Mouse (Mus musculus): ENCODE data around the gene Tapbp.
"Not testable (repeated sequence)": the region's sequence is repeated elsewhere in the genome, so short reads cannot be mapped to it uniquely, and the experiment has no call there.

Tapbp gene

GRCm38 (mm10) chr17:33915671-33916250, at the start of gene Tapbp, which contains the start of gene Zbtb22:
Gene Tapbp, plus strand, starts transcription at chr17:33915899.
Gene Zbtb22, plus strand, starts transcription at chr17:33915904.
- peak; percentile 99 for DNase-seq (ENCODE audit: low read depth, low spot score)

GRCm38 (mm10) chr17:33873537-33873936, 42.2 kb upstream of the Tapbp start, which contains the start of gene Gm7029:
Gene Gm7029, plus strand, starts transcription at chr17:33873837.
- not testable (repeated sequence) for DNase-seq (ENCODE audit: low read depth, low spot score)

DNA sequence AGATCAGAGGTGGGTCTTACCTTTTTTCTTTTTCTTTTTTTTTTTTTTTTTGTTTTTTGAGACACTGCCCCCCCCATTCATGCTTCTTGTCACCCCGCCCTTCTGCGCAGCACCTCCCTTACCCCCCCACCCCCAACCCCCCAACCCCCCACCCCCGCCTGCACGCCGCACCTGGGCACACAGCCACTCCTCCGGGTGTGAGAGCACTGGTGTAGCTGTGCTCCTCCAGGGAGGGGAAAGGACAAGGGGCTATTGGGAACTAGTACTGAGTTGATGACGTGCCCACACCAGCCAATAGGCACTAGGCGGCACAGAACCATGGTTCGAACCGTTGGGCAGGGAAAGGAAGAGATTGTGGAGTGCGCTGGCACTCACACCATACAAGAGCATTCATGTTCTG, 41.3 kb upstream of the Tapbp start:
- DNase-seq (ENCODE audit: low read depth, low spot score) = no peak

DNA sequence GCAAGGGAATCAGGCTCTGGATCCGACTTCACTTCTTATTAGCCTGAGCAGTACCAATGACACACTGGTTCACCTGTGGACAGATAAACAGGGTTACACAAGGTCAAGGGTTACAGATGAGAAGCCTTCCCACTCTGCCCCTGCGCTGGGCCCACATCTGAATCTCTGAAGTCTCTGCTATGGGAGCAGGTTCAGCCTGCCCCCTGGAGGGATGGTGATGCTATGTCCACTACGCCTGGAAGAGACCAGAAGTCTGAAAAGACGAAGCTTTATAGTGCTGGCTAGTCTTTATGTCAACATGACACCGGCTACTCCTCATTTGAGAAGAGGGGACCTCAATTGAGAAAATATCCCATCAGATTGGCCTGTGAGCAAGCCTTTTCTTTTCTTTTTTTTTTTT, 39.9 kb upstream of the Tapbp start:
- peak; percentile 72 for DNase-seq (ENCODE audit: low read depth, low spot score)

GRCm38 (mm10) chr17:33884320-33884719, 31.4 kb upstream of the Tapbp start:
- not testable (repeated sequence) for DNase-seq (ENCODE audit: low read depth, low spot score)

GRCm38 (mm10) chr17:33887802-33888201, 27.9 kb upstream of the Tapbp start:
- DNase-seq (ENCODE audit: low read depth, low spot score) = not testable (repeated sequence)

GRCm38 (mm10) chr17:33888230-33888629, 27.5 kb upstream of the Tapbp start:
- DNase-seq (ENCODE audit: low read depth, low spot score) = not testable (repeated sequence)

GRCm38 (mm10) chr17:33889941-33890532, 25.7 kb upstream of the Tapbp start:
- DNase-seq (ENCODE audit: low read depth, low spot score) = not testable (repeated sequence)

DNA sequence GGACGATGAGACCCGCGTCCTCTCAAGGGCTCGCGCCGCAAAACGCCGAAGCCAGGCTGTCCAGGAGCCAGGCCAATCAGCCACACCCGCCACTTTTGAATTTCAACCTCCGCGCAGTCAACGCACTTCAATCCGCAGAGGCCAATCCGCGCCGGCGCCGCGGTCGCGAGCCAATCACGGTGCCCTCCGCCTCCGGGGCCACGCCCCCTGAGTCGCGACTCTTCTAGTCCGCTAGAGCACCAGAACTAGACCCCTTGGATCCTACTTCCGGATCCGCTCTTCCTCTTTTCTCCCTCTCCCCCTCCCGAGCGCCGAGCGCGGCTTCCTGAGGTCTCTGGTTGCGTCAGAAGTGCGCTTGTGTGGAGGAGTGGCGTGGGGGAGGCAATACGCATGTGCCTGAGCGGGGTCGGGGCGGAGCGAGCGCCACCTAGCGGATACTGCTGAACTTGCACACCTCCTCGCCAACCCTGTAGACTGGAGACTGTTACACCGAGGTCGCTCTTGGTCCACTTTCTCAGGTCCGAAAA, 25.1 kb upstream of the Tapbp start, which contains the start of gene Kifc1:
TSS of gene Kifc1 (minus strand) at position 129 of the 527 bp plus-strand sequence.
- DNase-seq (ENCODE audit: low read depth, low spot score) = peak; percentile 100

- DNase-seq (ENCODE audit: low read depth, low spot score) = no peak
These were observed 24.3 kb upstream of the Tapbp start for GRCm38 (mm10) chr17:33891357-33891756.

- not testable (repeated sequence) for DNase-seq (ENCODE audit: low read depth, low spot score)
These were observed 23.8 kb upstream of the Tapbp start for GRCm38 (mm10) chr17:33891892-33892291.

- DNase-seq (ENCODE audit: low read depth, low spot score) = peak; percentile 95
These were observed 23.3 kb upstream of the Tapbp start for GRCm38 (mm10) chr17:33892429-33892828.

DNA sequence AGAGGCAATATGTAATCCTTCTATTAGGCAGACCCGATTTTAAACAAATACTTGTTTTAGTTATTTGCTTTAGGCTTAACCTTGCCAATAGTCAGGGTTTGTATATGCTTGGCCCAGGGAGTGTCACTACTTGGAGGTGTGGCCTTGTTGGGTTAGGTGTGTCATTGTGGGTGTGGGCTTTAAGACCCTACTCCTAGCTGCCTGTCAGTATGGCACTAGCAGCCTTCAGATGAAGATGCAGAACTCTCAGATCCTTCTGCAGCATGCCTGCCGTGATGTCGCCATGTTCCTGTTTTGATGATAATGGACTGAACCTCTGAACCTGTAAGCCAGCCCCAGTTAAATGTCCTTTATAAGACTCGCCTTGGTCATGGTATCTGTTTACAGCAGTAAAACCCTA, 22.7 kb upstream of the Tapbp start:
- peak; percentile 77 for DNase-seq (ENCODE audit: low read depth, low spot score)

GRCm38 (mm10) chr17:33897114-33897794, 18.4 kb upstream of the Tapbp start:
- peak; percentile 87 for DNase-seq (ENCODE audit: low read depth, low spot score)

GRCm38 (mm10) chr17:33898193-33898592, 17.5 kb upstream of the Tapbp start:
- not testable (repeated sequence) for DNase-seq (ENCODE audit: low read depth, low spot score)

- DNase-seq (ENCODE audit: low read depth, low spot score) = peak; percentile 61
These were observed 16.1 kb upstream of the Tapbp start for GRCm38 (mm10) chr17:33899642-33900041.

GRCm38 (mm10) chr17:33900281-33900988, 15.3 kb upstream of the Tapbp start:
- no peak for DNase-seq (ENCODE audit: low read depth, low spot score)

GRCm38 (mm10) chr17:33900989-33901314, 14.7 kb upstream of the Tapbp start:
- DNase-seq (ENCODE audit: low read depth, low spot score) = peak; percentile 93

DNA sequence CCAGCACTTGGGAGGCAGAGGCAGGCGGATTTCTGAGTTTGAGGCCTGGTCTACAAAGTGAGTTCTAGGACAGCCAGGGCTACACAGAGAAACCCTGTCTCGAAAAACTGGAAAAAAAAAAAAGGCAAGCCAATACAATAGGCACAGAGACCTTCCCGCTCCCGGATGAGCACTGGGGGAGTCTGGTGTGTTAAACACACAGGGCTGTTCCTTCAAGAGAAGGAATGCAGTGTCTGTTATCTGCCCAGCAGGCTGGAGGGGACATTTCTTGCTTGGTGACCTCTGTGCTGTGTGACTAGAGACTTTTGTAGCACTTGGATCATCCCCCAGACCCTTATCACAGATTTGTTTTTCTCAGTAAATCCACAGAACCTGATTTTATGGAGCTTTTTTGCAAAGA, 14.0 kb upstream of the Tapbp start:
- DNase-seq (ENCODE audit: low read depth, low spot score) = peak; percentile 71

DNA sequence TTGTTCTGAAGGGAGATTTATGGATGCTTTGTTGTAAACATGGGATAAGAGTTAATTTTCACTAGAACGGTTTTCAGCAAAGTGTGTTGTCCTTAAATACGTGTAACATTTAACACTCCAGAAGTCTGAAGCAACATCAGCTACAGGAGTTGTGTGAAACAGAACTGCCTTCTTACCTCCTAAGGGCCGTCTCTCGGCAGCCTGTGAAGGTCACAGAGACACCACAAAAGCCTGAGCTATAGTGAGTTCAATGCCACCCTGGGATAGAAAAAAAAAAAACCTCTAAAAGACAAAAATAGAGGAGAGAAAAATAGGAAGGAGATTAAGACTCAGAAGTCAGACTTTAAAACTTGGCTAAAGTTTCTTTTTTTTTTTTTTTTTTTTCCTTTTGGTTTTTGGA, 13.6 kb upstream of the Tapbp start:
- no peak for DNase-seq (ENCODE audit: low read depth, low spot score)

DNA sequence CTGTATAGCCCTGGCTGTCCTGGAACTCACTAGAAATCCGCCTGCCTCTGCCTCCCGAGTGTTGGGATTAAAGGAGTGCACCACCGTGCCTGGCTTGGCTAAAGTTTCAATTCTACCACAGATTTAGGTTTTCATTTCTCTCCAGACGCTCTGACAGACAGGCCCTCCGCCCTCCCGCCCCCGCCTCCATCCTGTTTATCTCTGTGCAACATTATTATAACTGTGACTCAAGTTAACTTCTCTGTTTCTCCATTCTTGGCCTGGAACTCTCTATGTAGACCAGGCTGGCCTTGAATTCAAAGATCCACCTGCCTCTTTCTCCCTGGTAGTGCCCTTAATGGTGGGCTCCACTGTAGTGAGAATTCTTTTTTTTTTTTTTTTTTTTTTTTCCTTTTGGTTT, 13.2 kb upstream of the Tapbp start:
- no peak for DNase-seq (ENCODE audit: low read depth, low spot score)
